Mouse (Mus musculus) urinary bladder, adult 18-20 months (tissue): ENCODE measurements around the gene Nucks1.
A peak's percentile ranks its signal among the peaks of the same experiment; 100 is the strongest.

Experiments
- DNase-seq, 2 experiments: peaks; one replicate each; pipeline ENCODE4 v3.0.0; 2022; ENCODE audit warnings: low spot score in 2 of 2, mixed read lengths in 2 of 2

Nucks1 gene

GRCm38 (mm10) chr1:131965818-131966217 lies 55.5 kb downstream of the Nucks1 start:
- DNase-seq, result no peak

GRCm38 (mm10) chr1:131967336-131967735 lies 57.0 kb downstream of the Nucks1 start:
- no peak for DNase-seq

GRCm38 (mm10) chr1:131968556-131968955 lies 58.2 kb downstream of the Nucks1 start:
- DNase-seq, result no peak

GRCm38 (mm10) chr1:131968983-131969382 lies 58.6 kb downstream of the Nucks1 start:
- no peak for DNase-seq

- DNase-seq, result no peak
These were observed 59.5 kb downstream of the Nucks1 start for GRCm38 (mm10) chr1:131969825-131970224.

GRCm38 (mm10) chr1:131970322-131970660 lies 60.0 kb downstream of the Nucks1 start:
- DNase-seq, result no peak

GRCm38 (mm10) chr1:131970661-131971520 lies 60.6 kb downstream of the Nucks1 start:
- no peak for DNase-seq

GRCm38 (mm10) chr1:131971771-131972497 lies 61.6 kb downstream of the Nucks1 start:
- DNase-seq, result no peak

- DNase-seq, result no peak
These were observed 62.4 kb downstream of the Nucks1 start for GRCm38 (mm10) chr1:131972498-131973334.

GRCm38 (mm10) chr1:131973991-131974390 lies 63.7 kb downstream of the Nucks1 start:
- no peak for DNase-seq

- peak in 1 of 2 experiments; percentile 44 for DNase-seq
These were observed 66.6 kb downstream of the Nucks1 start for GRCm38 (mm10) chr1:131976886-131977285.

- no peak for DNase-seq
These were observed 70.1 kb downstream of the Nucks1 start for GRCm38 (mm10) chr1:131980471-131980870.

GRCm38 (mm10) chr1:131981378-131982013 lies 71.2 kb downstream of the Nucks1 start:
- DNase-seq, result peak; percentile 41 to 54

GRCm38 (mm10) chr1:131982907-131983306 lies 72.6 kb downstream of the Nucks1 start:
- DNase-seq, result peak in 1 of 2 experiments; percentile 59

- no peak for DNase-seq
These were observed 73.5 kb downstream of the Nucks1 start for GRCm38 (mm10) chr1:131983806-131984205.
